Mouse (Mus musculus): ENCODE measurements at regions not wholly inside any gene's neighbourhood (a gene's known extent, or its start where the extent isn't known, plus 50 kb on each side); places are given as distances from the start of the nearest gene placed in this dataset.
A peak's percentile ranks its signal among the peaks of the same experiment; 100 is the strongest.

- DNase-seq (ENCODE audit: low read depth, low spot score) = no peak
Measured at GRCm38 (mm10) chr14:72942571-72942970, 106.3 kb downstream of the Cysltr2 start.

GRCm38 (mm10) chr14:72939067-72939393 lies 109.9 kb downstream of the Cysltr2 start:
- DNase-seq (ENCODE audit: low read depth, low spot score) = no peak

GRCm38 (mm10) chr14:72938382-72939066 lies 110.4 kb downstream of the Cysltr2 start:
- no peak for DNase-seq (ENCODE audit: low read depth, low spot score)

- no peak for DNase-seq (ENCODE audit: low read depth, low spot score)
Measured at GRCm38 (mm10) chr14:72933598-72933997, 115.3 kb downstream of the Cysltr2 start.

GRCm38 (mm10) chr14:72932296-72932695 lies 116.6 kb downstream of the Cysltr2 start:
- DNase-seq (ENCODE audit: low read depth, low spot score) = no peak

GRCm38 (mm10) chr14:72901171-72901926 lies 147.6 kb downstream of the Cysltr2 start:
- DNase-seq (ENCODE audit: low read depth, low spot score) = no peak

GRCm38 (mm10) chr14:72899630-72900029 lies 149.3 kb downstream of the Cysltr2 start:
- no peak for DNase-seq (ENCODE audit: low read depth, low spot score)

GRCm38 (mm10) chr14:72892316-72892715 lies 156.6 kb downstream of the Cysltr2 start:
- no peak for DNase-seq (ENCODE audit: low read depth, low spot score)

GRCm38 (mm10) chr14:72889663-72890062 lies 159.3 kb downstream of the Cysltr2 start:
- no peak for DNase-seq (ENCODE audit: low read depth, low spot score)

- DNase-seq (ENCODE audit: low read depth, low spot score) = no peak
Measured at GRCm38 (mm10) chr14:72887470-72888071, 161.3 kb downstream of the Cysltr2 start.

- no peak for DNase-seq (ENCODE audit: low read depth, low spot score)
Measured at GRCm38 (mm10) chr14:72886935-72887369, 162.0 kb downstream of the Cysltr2 start.

GRCm38 (mm10) chr14:72885824-72886223 lies 163.1 kb downstream of the Cysltr2 start:
- DNase-seq (ENCODE audit: low read depth, low spot score) = no peak

- peak; percentile 8 for DNase-seq (ENCODE audit: low read depth, low spot score)
Measured at GRCm38 (mm10) chr14:72884561-72884960, 164.4 kb downstream of the Cysltr2 start.

GRCm38 (mm10) chr14:72877132-72877531 lies 167.3 kb upstream of the Fndc3a start:
- no peak for DNase-seq (ENCODE audit: low read depth, low spot score)

- DNase-seq (ENCODE audit: low read depth, low spot score) = no peak
Measured at GRCm38 (mm10) chr14:72873494-72873893, 163.7 kb upstream of the Fndc3a start.

GRCm38 (mm10) chr14:72869188-72869749 lies 159.5 kb upstream of the Fndc3a start:
- no peak for DNase-seq (ENCODE audit: low read depth, low spot score)

- DNase-seq (ENCODE audit: low read depth, low spot score) = no peak
Measured at GRCm38 (mm10) chr14:72866896-72867295, 157.1 kb upstream of the Fndc3a start.

GRCm38 (mm10) chr14:72865531-72865930 lies 155.7 kb upstream of the Fndc3a start:
- DNase-seq (ENCODE audit: low read depth, low spot score) = no peak

- DNase-seq (ENCODE audit: low read depth, low spot score) = no peak
Measured at GRCm38 (mm10) chr14:72864792-72865191, 155.0 kb upstream of the Fndc3a start.

GRCm38 (mm10) chr14:72864130-72864529 lies 154.3 kb upstream of the Fndc3a start:
- no peak for DNase-seq (ENCODE audit: low read depth, low spot score)

GRCm38 (mm10) chr14:72862806-72863526 lies 153.2 kb upstream of the Fndc3a start:
- DNase-seq (ENCODE audit: low read depth, low spot score) = no peak

- no peak for DNase-seq (ENCODE audit: low read depth, low spot score)
Measured at GRCm38 (mm10) chr14:72854226-72854625, 144.4 kb upstream of the Fndc3a start.
